Mouse (Mus musculus) cerebellum, postnatal 10 days (tissue): ENCODE data around the gene Cachd1.

ENCODE experiments used
- DNase-seq, 2 experiments: peaks; one replicate each; pipeline ENCODE4 v3.0.0; 2021; ENCODE audit warnings: mixed read lengths in 2 of 2

Gene Cachd1

GRCm38 (mm10) chr4:100776043-100776870 is at the start of gene Cachd1:
Gene Cachd1 (plus strand): TSS chr4:100776675.
- DNase-seq, result peak; percentile 67 to 75

- peak; percentile 53 to 62 for DNase-seq
Observed at GRCm38 (mm10) chr4:100728896-100729479, 47.5 kb upstream of the Cachd1 start.

GRCm38 (mm10) chr4:100735098-100735935 is 41.2 kb upstream of the Cachd1 start:
- DNase-seq, result peak in 1 of 2 experiments; percentile 37

GRCm38 (mm10) chr4:100735936-100736349 is 40.5 kb upstream of the Cachd1 start:
- DNase-seq, result no peak

- no peak for DNase-seq
Observed at GRCm38 (mm10) chr4:100743615-100744014, 32.9 kb upstream of the Cachd1 start.

GRCm38 (mm10) chr4:100752278-100752677 is 24.2 kb upstream of the Cachd1 start:
- DNase-seq, result no peak

GRCm38 (mm10) chr4:100755632-100756031 is 20.8 kb upstream of the Cachd1 start:
- DNase-seq, result no peak

GRCm38 (mm10) chr4:100756499-100756898 is 20.0 kb upstream of the Cachd1 start:
- peak; percentile 44 to 69 for DNase-seq

- DNase-seq, result no peak
Observed at GRCm38 (mm10) chr4:100758265-100758898, 18.1 kb upstream of the Cachd1 start.

GRCm38 (mm10) chr4:100759603-100760002 is 16.9 kb upstream of the Cachd1 start:
- no peak for DNase-seq

GRCm38 (mm10) chr4:100760416-100760815 is 16.1 kb upstream of the Cachd1 start:
- DNase-seq, result no peak

GRCm38 (mm10) chr4:100768606-100769005 is 7.9 kb upstream of the Cachd1 start:
- DNase-seq, result peak; percentile 56 to 63

GRCm38 (mm10) chr4:100776871-100777375 is 448 bp downstream of the Cachd1 start:
- peak; percentile 69 to 72 for DNase-seq

- peak; percentile 68 to 74 for DNase-seq
Observed at GRCm38 (mm10) chr4:100777376-100778041, 1.0 kb downstream of the Cachd1 start.

- peak; percentile 22 to 28 for DNase-seq
Observed at GRCm38 (mm10) chr4:100778082-100778481, 1.6 kb downstream of the Cachd1 start.

GRCm38 (mm10) chr4:100779023-100779422 is 2.5 kb downstream of the Cachd1 start:
- no peak for DNase-seq

GRCm38 (mm10) chr4:100779695-100780094 is 3.2 kb downstream of the Cachd1 start:
- peak in 1 of 2 experiments; percentile 12 for DNase-seq

GRCm38 (mm10) chr4:100780911-100781310 is 4.4 kb downstream of the Cachd1 start:
- DNase-seq, result peak; percentile 59 to 70

GRCm38 (mm10) chr4:100782348-100782747 is 5.9 kb downstream of the Cachd1 start:
- DNase-seq, result peak; percentile 51 to 73

- no peak for DNase-seq
Observed at GRCm38 (mm10) chr4:100782891-100783290, 6.4 kb downstream of the Cachd1 start.

GRCm38 (mm10) chr4:100787201-100787600 is 10.7 kb downstream of the Cachd1 start:
- DNase-seq, result no peak

GRCm38 (mm10) chr4:100790176-100790575 is 13.7 kb downstream of the Cachd1 start:
- no peak for DNase-seq
